Mouse (Mus musculus): ENCODE results near the gene Gla.

DNA sequence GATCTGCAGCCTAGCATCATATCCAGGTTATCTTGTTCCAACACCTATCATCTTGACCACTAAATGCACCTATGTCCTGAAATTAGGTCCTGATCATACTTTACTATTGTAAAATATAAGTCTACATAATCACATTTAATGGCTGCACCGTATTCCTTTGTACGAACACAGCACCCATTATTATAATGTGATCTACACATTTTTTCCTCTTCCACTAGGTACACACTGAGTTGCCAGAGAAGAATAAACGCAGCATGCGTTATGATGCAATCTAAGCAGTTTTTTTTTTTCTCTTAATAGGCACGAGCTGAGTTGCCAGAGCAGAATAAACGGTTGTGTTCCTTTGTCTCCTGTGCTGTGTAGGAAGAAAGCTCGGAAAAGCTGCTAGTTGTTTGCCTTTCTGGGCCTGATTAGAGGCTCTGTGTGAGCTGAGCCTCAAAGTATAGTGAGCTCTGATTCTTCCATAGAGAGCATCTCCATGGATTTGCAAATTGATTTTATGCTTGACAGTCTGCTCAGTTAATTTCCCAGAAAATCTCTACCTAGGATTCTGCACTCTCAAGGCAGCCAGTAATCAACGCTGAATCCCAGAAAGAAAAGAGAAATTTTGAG, 19.4 kb upstream of the Gla start:
- TF ChIP-seq CTCF (conservative IDR thresholded peaks at IDR 0.05; ENCODE audit: low read length) (no peak), POU5F1 (IDR thresholded peaks at IDR 0.05; ENCODE audit: borderline replicate concordance, low read length) (no peak)

Measured in E14TG2a.4 (cell line).